In genomic region chr1:106062891-106063590, GRCm38 (mm10) we compare ENCODE assay signal across 21 mouse cellular contexts.
DNase-seq lines count a peak whose midpoint lies in the region; ATAC-seq and TF ChIP-seq lines count a peak whose summit lies in the region.
"Had no signal": no experiment of that assay in that cellular context is flagged by ENCODE, and none has a peak within 500 bp of the region (broad histone marks: within the 10 kb centered on the region; RNA-seq: fewer than 3 reads in every experiment).

No protein-coding gene starts in this region.

- H3ac ChIP-seq in myocyte (ENCODE audit: control insufficient read depth, insufficient read length), result no peak overlapping the region

- ATAC-seq in hindbrain, postnatal 0 days, result peak; percentile 46
- ATAC-seq in hindbrain, embryonic 11.5 days (ENCODE audit: low FRiP score), result no peak
- no peak for ATAC-seq in midbrain, embryonic 15.5 days (replicated peaks)
- ATAC-seq: forebrain, embryonic 14.5 days; intestine, postnatal 0 days had no signal

- H3K4me1 ChIP-seq in hindbrain, postnatal 0 days (ENCODE audit: insufficient read depth, low read length), result peaks cover 4% of the 10 kb centered on the region; the same call in 1 of the 2 replicates
- no peaks in the 10 kb centered on the region for H3K4me1 ChIP-seq in hindbrain, embryonic 11.5 days (replicated peaks; ENCODE audit: control insufficient read depth, insufficient read depth, low read length)
- peaks cover 21% of the 10 kb centered on the region for H3K4me1 ChIP-seq in midbrain, embryonic 10.5 days
- 0 out of 2 replicates have a peak, but pooled peaks cover 2% of the 10 kb centered on the region for H3K4me1 ChIP-seq in midbrain, embryonic 15.5 days
- H3K4me1 ChIP-seq: embryonic facial prominence, embryonic 15.5 days had no signal

- no peak overlapping the region for H3K4me2 ChIP-seq in hindbrain, postnatal 0 days (ENCODE audit: low read depth, low read length)
- H3K4me2 ChIP-seq in hindbrain, embryonic 11.5 days (replicated peaks; ENCODE audit: low read depth, low read length), result no peak overlapping the region
- H3K4me2 ChIP-seq in midbrain, embryonic 15.5 days, result no peak overlapping the region
- peak overlapping the region; percentile 42 for H3K4me2 ChIP-seq in myocyte (ENCODE audit: low read depth)
- H3K4me2 ChIP-seq: embryonic facial prominence, embryonic 15.5 days; heart, embryonic 12.5 days; hindbrain, embryonic 13.5 days had no signal

- no peaks in the 10 kb centered on the region for H3K36me3 ChIP-seq in hindbrain, postnatal 0 days (ENCODE audit: insufficient read depth, low read length)
- H3K36me3 ChIP-seq in hindbrain, embryonic 11.5 days (ENCODE audit: control insufficient read depth, insufficient read depth, low read length), result no peaks in the 10 kb centered on the region
- H3K36me3 ChIP-seq in midbrain, embryonic 10.5 days, result no peaks in the 10 kb centered on the region
- no peaks in the 10 kb centered on the region for H3K36me3 ChIP-seq in midbrain, embryonic 15.5 days (replicated peaks)
- H3K36me3 ChIP-seq in myocyte (ENCODE audit: control insufficient read depth, insufficient read depth), result no peaks in the 10 kb centered on the region
- H3K36me3 ChIP-seq: embryonic facial prominence, embryonic 15.5 days; forebrain, embryonic 10.5 days; heart, embryonic 12.5 days; hindbrain, embryonic 13.5 days had no signal

- no peaks in the 10 kb centered on the region for H3K9me3 ChIP-seq in hindbrain, postnatal 0 days (ENCODE audit: low read length)
- no peaks in the 10 kb centered on the region for H3K9me3 ChIP-seq in hindbrain, embryonic 11.5 days (ENCODE audit: control insufficient read depth, low read length)
- H3K9me3 ChIP-seq in midbrain, embryonic 10.5 days (replicated peaks), result no peaks in the 10 kb centered on the region
- no peaks in the 10 kb centered on the region for H3K9me3 ChIP-seq in midbrain, embryonic 15.5 days
- H3K9me3 ChIP-seq: embryonic facial prominence, embryonic 15.5 days; forebrain, embryonic 10.5 days; heart, embryonic 12.5 days; hindbrain, embryonic 13.5 days had no signal

- TF ChIP-seq CTCF in hindbrain, postnatal 0 days (IDR thresholded peaks at IDR 0.05; ENCODE audit: low read depth), result no peak

- H3K79me2 ChIP-seq in myocyte (ENCODE audit: control insufficient read depth, insufficient read depth), result no peaks in the 10 kb centered on the region

- no peak for TF ChIP-seq POLR2A in myocyte (IDR thresholded peaks at IDR 0.05; ENCODE audit: insufficient read length, low read depth)

- no peak overlapping the region for H3K27ac ChIP-seq in hindbrain, postnatal 0 days
- no peak overlapping the region for H3K27ac ChIP-seq in hindbrain, embryonic 11.5 days (ENCODE audit: low read depth, low read length)
- no peak overlapping the region for H3K27ac ChIP-seq in midbrain, embryonic 10.5 days (replicated peaks)
- H3K27ac ChIP-seq in midbrain, embryonic 15.5 days, result no peak overlapping the region
- H3K27ac ChIP-seq: embryonic facial prominence, embryonic 15.5 days; forebrain, embryonic 10.5 days; heart, adult 2 months; hindbrain, embryonic 13.5 days had no signal

- 86% methylated on average over 9 of the region's 9 CpGs for WGBS in hindbrain, postnatal 0 days
- 94% methylated on average over 9 of the region's 9 CpGs for WGBS in hindbrain, embryonic 11.5 days
- WGBS in midbrain, embryonic 10.5 days, result 90% methylated on average over 9 of the region's 9 CpGs
- 88% methylated on average over 9 of the region's 9 CpGs for WGBS in midbrain, embryonic 15.5 days

- no peak overlapping the region for H3K9ac ChIP-seq in hindbrain, postnatal 0 days (replicated peaks; ENCODE audit: low read length)
- no peak overlapping the region for H3K9ac ChIP-seq in hindbrain, embryonic 11.5 days (ENCODE audit: low read depth, low read length)
- H3K9ac ChIP-seq in midbrain, embryonic 15.5 days, result no peak overlapping the region
- H3K9ac ChIP-seq: embryonic facial prominence, embryonic 15.5 days; heart, embryonic 12.5 days; hindbrain, embryonic 13.5 days had no signal

- no peaks in the 10 kb centered on the region for H3K27me3 ChIP-seq in hindbrain, postnatal 0 days (ENCODE audit: insufficient read depth, low read length)
- no peaks in the 10 kb centered on the region for H3K27me3 ChIP-seq in hindbrain, embryonic 11.5 days (ENCODE audit: control insufficient read depth, insufficient read depth, low read length)
- H3K27me3 ChIP-seq in midbrain, embryonic 10.5 days (ENCODE audit: low read depth, poor library complexity, severe bottlenecking), result no peaks in the 10 kb centered on the region
- no peaks in the 10 kb centered on the region for H3K27me3 ChIP-seq in midbrain, embryonic 15.5 days (replicated peaks)
- H3K27me3 ChIP-seq in myocyte (ENCODE audit: control insufficient read depth, insufficient read depth, insufficient read length), result no peaks in the 10 kb centered on the region
- H3K27me3 ChIP-seq: CH12.LX; embryonic facial prominence, embryonic 15.5 days; heart, embryonic 12.5 days; hindbrain, embryonic 13.5 days had no signal

- peak; percentile 29 to 53 for DNase-seq in cerebellum, postnatal 25 days
- DNase-seq in cerebellum, adult 9-10 months, result no peak
- peak; percentile 30 for DNase-seq in hindbrain, postnatal 0 days (ENCODE audit: low spot score)
- no peak for DNase-seq in hindbrain, embryonic 11.5 days (ENCODE audit: low spot score)
- peak; percentile 9 for DNase-seq in midbrain, embryonic 10.5 days (ENCODE audit: low spot score)
- DNase-seq: adrenal gland, adult 2 months; adrenal gland, postnatal 25 days; embryo, embryonic 11 days; gastrocnemius, postnatal 10 days; heart, adult 2 months; heart, postnatal 4 days had no signal

- no peak overlapping the region for H3K4me3 ChIP-seq in hindbrain, postnatal 0 days (ENCODE audit: low read length)
- H3K4me3 ChIP-seq in hindbrain, embryonic 11.5 days (ENCODE audit: low read depth, low read length), result no peak overlapping the region
- H3K4me3 ChIP-seq in midbrain, embryonic 10.5 days, result no peak overlapping the region
- no peak overlapping the region for H3K4me3 ChIP-seq in midbrain, embryonic 15.5 days
- H3K4me3 ChIP-seq in myocyte, result no peak overlapping the region
- H3K4me3 ChIP-seq: embryonic facial prominence, embryonic 15.5 days; erythroblast, embryonic 14.5 days; forebrain, embryonic 10.5 days; heart, adult 2 months; heart, embryonic 12.5 days; hindbrain, embryonic 13.5 days had no signal

TF ChIP-seq in myocyte, 11 proteins besides CTCF, POLR2A, EP300 and RAD21:
- TF ChIP-seq REST (IDR thresholded peaks at IDR 0.05; ENCODE audit: insufficient read depth, insufficient read length) (no peak), SRF (IDR thresholded peaks at IDR 0.05; ENCODE audit: control insufficient read depth, insufficient read length, low read depth) (no peak), MAX (IDR thresholded peaks at IDR 0.05; ENCODE audit: low read depth) (no peak), POLR2AphosphoS2 (IDR thresholded peaks at IDR 0.05; ENCODE audit: insufficient read length, low read depth) (no peak), USF1 (IDR thresholded peaks at IDR 0.05; ENCODE audit: low read depth) (no peak), MYOG (IDR thresholded peaks at IDR 0.05; ENCODE audit: control insufficient read depth in 1 of 3, insufficient read depth in 1 of 3, insufficient read length in 2 of 3, low read depth in 2 of 3) (no peak), CEBPB (IDR thresholded peaks at IDR 0.05; ENCODE audit: insufficient read depth, poor library complexity, severe bottlenecking) (no peak), TCF12 (IDR thresholded peaks at IDR 0.05; ENCODE audit: insufficient read depth, poor library complexity, severe bottlenecking) (no peak), TCF3 (IDR thresholded peaks at IDR 0.05; ENCODE audit: insufficient read length, low read depth) (no peak), MYOD1 (IDR thresholded peaks at IDR 0.05; ENCODE audit: control insufficient read depth in 1 of 3, insufficient read length in 2 of 3, low read depth in 2 of 3) (no peak)

Comparison
In these comparisons a context has a peak if more than half of its experiments do, and no peak if none do; other contexts are left out.
1. DNase-seq: peak in cerebellum, postnatal 25 days (2 of 2), hindbrain, postnatal 0 days (single experiment) and midbrain, embryonic 10.5 days (single experiment); none in cerebellum, adult 9-10 months (single experiment) and hindbrain, embryonic 11.5 days (single experiment).